Mouse (Mus musculus): ENCODE measurements around the gene Serpinc1.
"Not testable (repeated sequence)": the region's sequence is repeated elsewhere in the genome, so short reads cannot be mapped to it uniquely, and the experiment has no call there.

Serpinc1 gene

GRCm38 (mm10) chr1:161025410-161026210 is 47.2 kb downstream of the Serpinc1 start:
- no peak for DNase-seq (ENCODE audit: low read depth, low spot score)

- DNase-seq (ENCODE audit: low read depth, low spot score) = no peak
Observed at GRCm38 (mm10) chr1:161027196-161027595, 48.8 kb downstream of the Serpinc1 start.

GRCm38 (mm10) chr1:161028427-161028826 is 50.0 kb downstream of the Serpinc1 start:
- DNase-seq (ENCODE audit: low read depth, low spot score) = not testable (repeated sequence)

- no peak for DNase-seq (ENCODE audit: low read depth, low spot score)
Observed at GRCm38 (mm10) chr1:161030058-161030457, 51.7 kb downstream of the Serpinc1 start.

GRCm38 (mm10) chr1:161031881-161032280 is 53.5 kb downstream of the Serpinc1 start:
- DNase-seq (ENCODE audit: low read depth, low spot score) = no peak

GRCm38 (mm10) chr1:161032345-161032744 is 54.0 kb downstream of the Serpinc1 start:
- no peak for DNase-seq (ENCODE audit: low read depth, low spot score)

GRCm38 (mm10) chr1:161033856-161034434 is 55.6 kb downstream of the Serpinc1 start:
- DNase-seq (ENCODE audit: low read depth, low spot score) = no peak

- peak; percentile 98 for DNase-seq (ENCODE audit: low read depth, low spot score)
Observed at GRCm38 (mm10) chr1:161034435-161035280, 56.3 kb downstream of the Serpinc1 start, which contains the start of gene Zbtb37. TSS of gene Zbtb37 (minus strand) at chr1:161034849.

GRCm38 (mm10) chr1:161035281-161035785 is 56.9 kb downstream of the Serpinc1 start:
- peak; percentile 71 for DNase-seq (ENCODE audit: low read depth, low spot score)

GRCm38 (mm10) chr1:161035786-161036404 is 57.5 kb downstream of the Serpinc1 start:
- peak; percentile 32 for DNase-seq (ENCODE audit: low read depth, low spot score)

- DNase-seq (ENCODE audit: low read depth, low spot score) = no peak
Observed at GRCm38 (mm10) chr1:161036411-161036841, 58.0 kb downstream of the Serpinc1 start.

GRCm38 (mm10) chr1:161037026-161037425 is 58.6 kb downstream of the Serpinc1 start:
- no peak for DNase-seq (ENCODE audit: low read depth, low spot score)

- no peak for DNase-seq (ENCODE audit: low read depth, low spot score)
Observed at GRCm38 (mm10) chr1:161037599-161037998, 59.2 kb downstream of the Serpinc1 start.

- DNase-seq (ENCODE audit: low read depth, low spot score) = no peak
Observed at GRCm38 (mm10) chr1:161038004-161038403, 59.6 kb downstream of the Serpinc1 start.

GRCm38 (mm10) chr1:161038968-161039721 is 60.8 kb downstream of the Serpinc1 start:
- no peak for DNase-seq (ENCODE audit: low read depth, low spot score)

GRCm38 (mm10) chr1:161039741-161040425 is 61.5 kb downstream of the Serpinc1 start:
- no peak for DNase-seq (ENCODE audit: low read depth, low spot score)

GRCm38 (mm10) chr1:161040426-161040770 is 62.0 kb downstream of the Serpinc1 start:
- DNase-seq (ENCODE audit: low read depth, low spot score) = no peak

GRCm38 (mm10) chr1:161040855-161041254 is 62.5 kb downstream of the Serpinc1 start:
- no peak for DNase-seq (ENCODE audit: low read depth, low spot score)

- no peak for DNase-seq (ENCODE audit: low read depth, low spot score)
Observed at GRCm38 (mm10) chr1:161041261-161042020, 63.1 kb downstream of the Serpinc1 start.
